Mouse (Mus musculus): Measurements from ENCODE around the gene Slc30a1. TPM values are rescaled to one million over a fixed set of nuclear protein-coding genes. Genes with fewer than 3 reads are reported as not detected.

Gene Slc30a1
- polyA plus RNA-seq, 1 experiment from 2014 or later, result 2.2 TPM

GRCm38 (mm10) chr1:191911067-191911668 is 4.6 kb downstream of the Slc30a1 start:
- no peak overlapping the region for H3K4me3 ChIP-seq (ENCODE audit: low read length)
- H3K4me2 ChIP-seq (ENCODE audit: low read length), result peak overlapping the region; percentile 31
- H3K4me1 ChIP-seq (ENCODE audit: control insufficient read depth, insufficient read depth, low read depth, low read length), result peaks cover 28% of the 10 kb centered on the region
- H3K9me3 ChIP-seq (ENCODE audit: control insufficient read depth, low read length), result no peaks in the 10 kb centered on the region
- H3K36me3 ChIP-seq (ENCODE audit: control insufficient read depth, insufficient read depth, low read length), result 0 out of 2 replicates have a peak, but pooled peaks cover 2% of the 10 kb centered on the region
- no peak overlapping the region for H3K27ac ChIP-seq (ENCODE audit: low read depth, low read length)
- H3K27me3 ChIP-seq (replicated peaks; ENCODE audit: control insufficient read depth, insufficient read depth, low read length), result no peaks in the 10 kb centered on the region
- 75% methylated on average over 3 of the region's 3 CpGs for WGBS
- ATAC-seq, result no peak
- no peak overlapping the region for H3K9ac ChIP-seq (ENCODE audit: low read depth, low read length)

DNA sequence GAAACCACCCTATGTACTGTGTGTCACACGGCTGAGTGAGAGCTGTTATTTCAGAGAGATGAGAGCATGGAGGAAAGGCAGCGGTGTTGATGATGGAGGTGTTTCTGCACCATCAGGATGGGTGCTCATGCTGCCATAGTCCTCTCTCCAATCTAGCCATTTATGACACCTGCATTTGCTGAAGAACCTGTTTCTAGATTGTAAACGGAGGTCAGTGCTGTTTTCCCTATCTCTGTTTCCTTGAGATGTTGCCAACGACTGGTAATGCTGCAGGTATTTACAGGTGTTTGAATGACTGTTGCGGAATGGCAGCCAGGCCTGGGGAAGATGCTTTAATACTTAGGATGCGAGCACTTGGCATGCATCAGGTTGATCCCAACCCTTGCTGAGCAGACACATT is 8.1 kb downstream of the Slc30a1 start:
- no peak overlapping the region for H3K9ac ChIP-seq (ENCODE audit: low read depth, low read length)
- peaks cover 11% of the 10 kb centered on the region; the same call in 1 of the 2 replicates for H3K4me1 ChIP-seq (ENCODE audit: control insufficient read depth, insufficient read depth, low read depth, low read length)
- H3K36me3 ChIP-seq (ENCODE audit: control insufficient read depth, insufficient read depth, low read length), result no peaks in the 10 kb centered on the region
- no peaks in the 10 kb centered on the region for H3K9me3 ChIP-seq (ENCODE audit: control insufficient read depth, low read length)
- no peak overlapping the region for H3K4me2 ChIP-seq (ENCODE audit: low read length)
- WGBS, result 93% methylated on average over 6 of the region's 6 CpGs
- no peak overlapping the region for H3K27ac ChIP-seq (ENCODE audit: low read depth, low read length)
- ATAC-seq, result no peak
- H3K27me3 ChIP-seq (replicated peaks; ENCODE audit: control insufficient read depth, insufficient read depth, low read length), result no peaks in the 10 kb centered on the region
- H3K4me3 ChIP-seq (ENCODE audit: low read length), result no peak overlapping the region

GRCm38 (mm10) chr1:191915586-191915985 is 9.0 kb downstream of the Slc30a1 start:
- 78% methylated on average over 1 of the region's 1 CpGs for WGBS
- no peak for ATAC-seq

DNA sequence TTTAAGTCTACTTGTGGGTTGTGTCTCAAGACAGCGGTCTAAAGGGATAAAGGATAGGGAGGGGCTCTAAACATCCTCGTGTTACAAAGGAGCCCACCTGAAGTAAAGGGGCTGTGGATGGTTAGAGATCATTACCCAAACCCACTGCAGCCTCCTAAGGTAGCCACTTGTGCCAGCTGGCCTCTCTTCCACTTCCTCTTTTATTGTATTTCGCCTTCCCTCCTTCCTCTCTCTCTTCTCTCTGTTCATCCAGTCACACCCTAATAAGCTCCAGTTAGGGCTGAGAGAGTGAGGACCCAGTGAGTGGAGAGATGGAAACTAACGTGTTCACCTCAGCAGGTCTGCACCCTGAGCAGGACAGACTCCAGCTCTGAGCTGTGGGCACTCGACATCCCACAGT is 10.3 kb downstream of the Slc30a1 start:
- whole genome bisulfite sequencing, result 72% methylated on average over 5 of the region's 5 CpGs
- H3K4me1 ChIP-seq (ENCODE audit: control insufficient read depth, insufficient read depth, low read depth, low read length), result peaks cover 1% of the 10 kb centered on the region; the same call in 1 of the 2 replicates
- peaks cover 3% of the 10 kb centered on the region; the same call in 1 of the 2 replicates for H3K9me3 ChIP-seq (ENCODE audit: control insufficient read depth, low read length)
- no peak overlapping the region for H3K4me2 ChIP-seq (ENCODE audit: low read length)
- H3K9ac ChIP-seq (ENCODE audit: low read depth, low read length), result no peak overlapping the region
- ATAC-seq, result no peak
- H3K36me3 ChIP-seq (ENCODE audit: control insufficient read depth, insufficient read depth, low read length), result no peaks in the 10 kb centered on the region
- no peak overlapping the region for H3K4me3 ChIP-seq (ENCODE audit: low read length)
- no peak overlapping the region for H3K27ac ChIP-seq (ENCODE audit: low read depth, low read length)
- no peaks in the 10 kb centered on the region for H3K27me3 ChIP-seq (replicated peaks; ENCODE audit: control insufficient read depth, insufficient read depth, low read length)

More at GRCm38 (mm10) chr1:191915586-191915985, 9.0 kb downstream of the Slc30a1 start:
- Histone ChIP-seq H3K9ac (ENCODE audit: low read depth, low read length) (no peak overlapping the region), H3K4me1 (ENCODE audit: control insufficient read depth, insufficient read depth, low read depth, low read length) (peaks cover 10% of the 10 kb centered on the region; the same call in 1 of the 2 replicates), H3K4me2 (ENCODE audit: low read length) (no peak overlapping the region), H3K27ac (ENCODE audit: low read depth, low read length) (no peak overlapping the region), H3K4me3 (ENCODE audit: low read length) (no peak overlapping the region), H3K36me3 (ENCODE audit: control insufficient read depth, insufficient read depth, low read length) (no peaks in the 10 kb centered on the region), H3K27me3 (replicated peaks; ENCODE audit: control insufficient read depth, insufficient read depth, low read length) (no peaks in the 10 kb centered on the region), H3K9me3 (ENCODE audit: control insufficient read depth, low read length) (no peaks in the 10 kb centered on the region)

DNA sequence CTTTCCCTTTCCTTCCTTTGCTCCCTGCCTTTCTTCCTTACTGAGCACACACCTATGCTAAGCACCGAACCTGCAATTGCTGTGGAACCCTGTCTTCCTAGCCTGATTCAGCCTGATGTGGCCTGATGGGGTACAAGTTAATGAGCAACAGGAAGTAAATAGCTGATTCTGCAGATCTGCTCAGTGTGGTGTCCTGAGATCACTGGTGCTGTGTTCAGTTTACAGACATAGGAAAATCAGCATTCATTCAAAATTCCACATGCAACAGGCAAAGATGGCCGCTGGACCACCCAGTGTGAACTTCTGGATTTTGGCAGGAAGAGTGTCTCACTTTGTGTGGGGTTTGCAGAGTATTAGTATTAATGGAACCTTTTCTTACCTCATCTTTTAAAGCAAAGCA is 12.8 kb downstream of the Slc30a1 start:
- Histone ChIP-seq H3K4me1 (ENCODE audit: control insufficient read depth, insufficient read depth, low read depth, low read length) (no peaks in the 10 kb centered on the region), H3K36me3 (ENCODE audit: control insufficient read depth, insufficient read depth, low read length) (no peaks in the 10 kb centered on the region), H3K9ac (ENCODE audit: low read depth, low read length) (no peak overlapping the region), H3K27ac (ENCODE audit: low read depth, low read length) (no peak overlapping the region), H3K4me2 (ENCODE audit: low read length) (no peak overlapping the region), H3K4me3 (ENCODE audit: low read length) (no peak overlapping the region), H3K27me3 (replicated peaks; ENCODE audit: control insufficient read depth, insufficient read depth, low read length) (no peaks in the 10 kb centered on the region), H3K9me3 (ENCODE audit: control insufficient read depth, low read length) (peaks cover 3% of the 10 kb centered on the region; the same call in 1 of the 2 replicates)
- 78% methylated on average over 2 of the region's 2 CpGs for WGBS
- no peak for ATAC-seq

GRCm38 (mm10) chr1:191921701-191922100 is 15.1 kb downstream of the Slc30a1 start:
- no peaks in the 10 kb centered on the region for H3K4me1 ChIP-seq (ENCODE audit: control insufficient read depth, insufficient read depth, low read depth, low read length)
- no peaks in the 10 kb centered on the region for H3K27me3 ChIP-seq (replicated peaks; ENCODE audit: control insufficient read depth, insufficient read depth, low read length)
- H3K4me3 ChIP-seq (ENCODE audit: low read length), result no peak overlapping the region
- no peaks in the 10 kb centered on the region for H3K36me3 ChIP-seq (ENCODE audit: control insufficient read depth, insufficient read depth, low read length)
- ATAC-seq, result no peak
- no peak overlapping the region for H3K27ac ChIP-seq (ENCODE audit: low read depth, low read length)
- H3K9ac ChIP-seq (ENCODE audit: low read depth, low read length), result no peak overlapping the region
- H3K9me3 ChIP-seq (ENCODE audit: control insufficient read depth, low read length), result peaks cover 3% of the 10 kb centered on the region; the same call in 1 of the 2 replicates
- H3K4me2 ChIP-seq (ENCODE audit: low read length), result no peak overlapping the region
- WGBS, result 96% methylated on average over 3 of the region's 3 CpGs

DNA sequence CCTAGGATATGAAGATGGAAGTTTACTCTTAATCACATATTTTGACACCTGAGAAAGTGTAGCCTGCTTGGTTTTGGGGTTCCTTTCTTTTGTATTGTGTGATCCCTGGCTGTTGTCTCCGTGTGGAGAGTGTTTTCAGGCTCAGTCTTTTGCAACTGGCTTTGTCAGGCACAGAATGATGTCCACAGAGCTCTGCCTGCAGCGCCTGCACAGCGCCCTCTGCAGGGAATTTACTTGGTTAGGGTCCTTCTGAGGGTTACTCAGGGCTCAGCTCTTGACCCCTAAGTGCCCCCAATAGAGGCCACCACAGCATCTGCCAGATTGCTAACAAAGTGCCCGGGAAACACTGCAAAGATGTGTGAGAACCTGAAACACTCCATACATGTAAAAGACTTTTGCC is 18.9 kb downstream of the Slc30a1 start:
- no peaks in the 10 kb centered on the region for H3K27me3 ChIP-seq (replicated peaks; ENCODE audit: control insufficient read depth, insufficient read depth, low read length)
- ATAC-seq, result no peak
- WGBS, result 37% methylated on average over 4 of the region's 4 CpGs
- no peak overlapping the region for H3K4me2 ChIP-seq (ENCODE audit: low read length)
- H3K9me3 ChIP-seq (ENCODE audit: control insufficient read depth, low read length), result peaks cover 3% of the 10 kb centered on the region; the same call in 1 of the 2 replicates
- H3K36me3 ChIP-seq (ENCODE audit: control insufficient read depth, insufficient read depth, low read length), result no peaks in the 10 kb centered on the region
- no peak overlapping the region for H3K4me3 ChIP-seq (ENCODE audit: low read length)
- H3K9ac ChIP-seq (ENCODE audit: low read depth, low read length), result no peak overlapping the region
- no peaks in the 10 kb centered on the region for H3K4me1 ChIP-seq (ENCODE audit: control insufficient read depth, insufficient read depth, low read depth, low read length)
- H3K27ac ChIP-seq (ENCODE audit: low read depth, low read length), result no peak overlapping the region

GRCm38 (mm10) chr1:191926681-191927080 is 20.1 kb downstream of the Slc30a1 start:
- ATAC-seq, result no peak
- Histone ChIP-seq H3K9me3 (ENCODE audit: control insufficient read depth, low read length) (no peaks in the 10 kb centered on the region), H3K4me1 (ENCODE audit: control insufficient read depth, insufficient read depth, low read depth, low read length) (no peaks in the 10 kb centered on the region), H3K27me3 (replicated peaks; ENCODE audit: control insufficient read depth, insufficient read depth, low read length) (no peaks in the 10 kb centered on the region), H3K27ac (ENCODE audit: low read depth, low read length) (no peak overlapping the region), H3K36me3 (ENCODE audit: control insufficient read depth, insufficient read depth, low read length) (no peaks in the 10 kb centered on the region), H3K9ac (ENCODE audit: low read depth, low read length) (no peak overlapping the region), H3K4me3 (ENCODE audit: low read length) (no peak overlapping the region), H3K4me2 (ENCODE audit: low read length) (no peak overlapping the region)
- 87% methylated on average over 3 of the region's 3 CpGs for WGBS

GRCm38 (mm10) chr1:191928345-191928744 is 21.8 kb downstream of the Slc30a1 start:
- no peaks in the 10 kb centered on the region for H3K4me1 ChIP-seq (ENCODE audit: control insufficient read depth, insufficient read depth, low read depth, low read length)
- no peak overlapping the region for H3K4me3 ChIP-seq (ENCODE audit: low read length)
- H3K27me3 ChIP-seq (replicated peaks; ENCODE audit: control insufficient read depth, insufficient read depth, low read length), result no peaks in the 10 kb centered on the region
- no peak for ATAC-seq
- no peaks in the 10 kb centered on the region for H3K36me3 ChIP-seq (ENCODE audit: control insufficient read depth, insufficient read depth, low read length)
- WGBS, result 83% methylated on average over 7 of the region's 7 CpGs
- H3K4me2 ChIP-seq (ENCODE audit: low read length), result no peak overlapping the region
- H3K9ac ChIP-seq (ENCODE audit: low read depth, low read length), result no peak overlapping the region
- no peaks in the 10 kb centered on the region for H3K9me3 ChIP-seq (ENCODE audit: control insufficient read depth, low read length)
- H3K27ac ChIP-seq (ENCODE audit: low read depth, low read length), result no peak overlapping the region

All from hindbrain, embryonic 16.5 days (tissue).